Mouse (Mus musculus) ES-E14 (cell line): ENCODE results near the gene Gramd1b. TPM values are rescaled to one million over a fixed set of nuclear protein-coding genes. Genes with fewer than 3 reads are reported as not detected.

Source experiments
- DNase-seq: peaks from one replicate; pipeline ENCODE4 v3.0.0-alpha.2; 2013; ENCODE audit warnings: low read depth, low spot score
- H3K27ac ChIP-seq: 2 replicates; pipeline ENCODE4 v1.5.1; 2012; ENCODE audit warnings: low read depth, mild to moderate bottlenecking, low read length, moderate library complexity, mixed read lengths; ENCODE audit not compliant: poor library complexity, insufficient read depth, severe bottlenecking
- H3K36me3 ChIP-seq: 2 replicates; pipeline ENCODE4 v1.6.1; 2012; ENCODE audit warnings: mild to moderate bottlenecking, low read length, moderate library complexity, mixed read lengths; ENCODE audit not compliant: control insufficient read depth, poor library complexity, insufficient read depth, severe bottlenecking
- H3K4me1 ChIP-seq, 2 experiments: fragments of 150-350 bp in 1 of 2; sonication (generic) in 1 of 2; 2 replicates each; pipeline ENCODE4 v1.6.1; 2012; ENCODE audit warnings: low read length in 2 of 2, mild to moderate bottlenecking in 1 of 2, mixed read lengths in 1 of 2; ENCODE audit not compliant: control insufficient read depth in 2 of 2, insufficient read depth in 2 of 2, poor library complexity in 1 of 2
- H3K4me3 ChIP-seq, 2 experiments: fragments of 150-350 bp in 1 of 2; sonication (generic) in 1 of 2; 2 replicates each; pipeline ENCODE4 v1.5.1; 2012; ENCODE audit warnings: low read length in 2 of 2, low read depth in 1 of 2, mild to moderate bottlenecking in 1 of 2, mixed read lengths in 1 of 2; ENCODE audit not compliant: insufficient read depth in 1 of 2, poor library complexity in 1 of 2, severe bottlenecking in 1 of 2
- H3K9ac ChIP-seq: 2 replicates; pipeline ENCODE4 v1.6.1; 2012; ENCODE audit warnings: low read depth, mild to moderate bottlenecking, low read length, mixed read lengths; ENCODE audit not compliant: poor library complexity, insufficient read depth, severe bottlenecking
- H3K9me3 ChIP-seq: fragments of 150-350 bp; sonication (generic); 2 replicates; pipeline ENCODE4 v1.6.1; 2012; ENCODE audit warnings: low read depth, mild to moderate bottlenecking, low read length; ENCODE audit not compliant: control insufficient read depth, insufficient read depth
- CHD2 ChIP-seq: IDR thresholded peaks from 2 replicates; pipeline ENCODE4 v1.6.1; 2014; ENCODE audit warnings: mild to moderate bottlenecking, low read depth, low read length, inconsistent platforms
- HCFC1 ChIP-seq: IDR thresholded peaks from 2 replicates; pipeline ENCODE4 v1.6.1; 2012; ENCODE audit warnings: low read length, inconsistent platforms, borderline replicate concordance; ENCODE audit not compliant: insufficient read depth
- MAFK ChIP-seq: IDR thresholded peaks from 2 replicates; pipeline ENCODE4 v1.6.1; 2014; ENCODE audit warnings: mild to moderate bottlenecking, low read depth, low read length, inconsistent platforms; ENCODE audit not compliant: insufficient read depth
- ZC3H11A ChIP-seq: IDR thresholded peaks from 2 replicates; pipeline ENCODE4 v1.6.1; 2012; ENCODE audit warnings: low read depth, mild to moderate bottlenecking, inconsistent platforms, low read length, borderline replicate concordance
- ZNF384 ChIP-seq: IDR thresholded peaks from 2 replicates; pipeline ENCODE4 v1.6.1; 2012; ENCODE audit warnings: low read depth, low read length, inconsistent platforms
- in situ Hi-C, 2 experiments: fragments of 600-800 bp; cut with MboI; formaldehyde crosslinking; loops; one replicate each; pipeline ENCODE4 v1.15.1; 2025; ENCODE audit warnings: low sequenced_read_pairs in 2 of 2, inconsistent platforms in 1 of 2; ENCODE audit not compliant: unreplicated experiment in 2 of 2
- total RNA-seq: library from RNA; depleted of rRNA; stranded (reverse); fragments of 300-350 nt; gene quantifications from 2 replicates; pipeline ENCODE4 v1.2.3, GENCODE M21; 2012

The Gramd1b gene
- total RNA-seq, 1 experiment, result 24.1 TPM

DNA sequence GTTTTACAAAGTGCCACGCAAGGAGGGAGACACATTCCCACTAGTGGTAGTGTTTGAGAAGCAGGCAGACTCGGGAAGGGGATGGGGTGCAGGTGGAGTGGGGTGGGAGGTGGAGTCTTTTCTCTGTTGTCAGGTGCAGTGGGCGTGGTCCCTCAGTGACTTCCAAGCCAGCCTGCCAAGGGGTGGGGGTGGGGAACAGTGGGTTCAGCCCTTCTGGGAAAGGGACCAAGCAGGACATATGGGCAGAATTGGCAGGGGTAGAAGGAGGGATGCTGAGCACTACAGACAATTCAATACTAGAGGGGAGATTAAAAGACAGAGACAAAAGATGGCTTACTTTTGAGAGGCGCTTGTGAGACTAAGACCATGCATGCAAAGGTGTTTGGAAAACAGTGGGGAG, 198.9 kb downstream of the Gramd1b start:
- DNase-seq, result no peak
- Histone ChIP-seq H3K27ac (no peak overlapping the region), H3K4me1 (peaks cover 2 to 29% of the 10 kb centered on the region in 2 experiments; a peak in 3 of 4 replicates), H3K4me3 (peak overlapping the region in 1 of 2 experiments; percentile 81; a peak in 2 of 4 replicates), H3K9me3 (no peaks in the 10 kb centered on the region), H3K9ac (no peak overlapping the region), H3K36me3 (peaks cover 7% of the 10 kb centered on the region; the same call in 1 of the 2 replicates)
- in situ Hi-C loops, result no loop called here
- TF ChIP-seq MAFK (no peak), ZC3H11A (no peak), HCFC1 (no peak), CHD2 (no peak), ZNF384 (no peak)

DNA sequence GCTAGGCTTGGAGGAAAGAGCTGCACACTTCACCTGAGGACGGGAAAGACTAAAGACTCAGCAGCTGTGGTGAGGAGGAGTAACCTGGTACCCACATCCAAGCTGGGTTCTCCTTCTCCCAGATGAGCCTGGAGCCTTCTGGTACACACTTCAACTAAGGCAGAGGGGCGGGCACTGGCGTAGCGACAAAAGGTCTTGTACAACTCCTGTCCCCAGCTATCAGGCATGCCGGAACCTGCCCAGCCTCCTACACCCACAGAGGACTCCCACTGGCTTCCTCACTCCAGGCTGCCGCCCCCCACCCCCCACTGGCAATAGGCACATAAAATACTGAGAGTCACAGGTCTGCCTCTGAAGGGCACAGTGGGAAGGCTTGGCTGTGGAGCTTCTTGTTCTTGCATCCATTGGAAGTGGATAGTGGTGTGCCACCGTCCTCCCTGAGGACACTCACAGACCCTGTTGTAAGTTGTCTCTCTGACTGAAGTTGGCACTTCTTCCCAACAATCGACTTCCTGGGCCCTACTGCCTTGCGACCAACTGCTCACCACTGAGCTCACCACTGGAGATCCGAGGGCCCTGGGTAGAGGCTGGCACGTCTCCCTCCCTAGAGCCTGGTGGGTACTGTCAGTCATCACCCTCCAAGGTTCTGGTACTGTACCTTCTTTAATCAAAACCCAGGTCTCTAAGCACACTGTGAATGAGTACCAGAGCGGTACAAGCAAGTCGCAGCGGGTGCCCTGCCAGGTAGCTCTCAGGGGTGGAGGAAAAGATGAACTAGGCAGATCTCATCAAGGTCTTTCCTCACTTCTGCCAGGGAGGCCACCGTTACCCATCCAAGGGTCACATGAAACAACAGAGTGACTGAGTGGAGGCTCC, 199.5 kb downstream of the Gramd1b start:
- H3K4me1 ChIP-seq, result peaks cover 2 to 29% of the 10 kb centered on the region in 2 experiments; a peak in 3 of 4 replicates
- H3K36me3 ChIP-seq, result peaks cover 7% of the 10 kb centered on the region; the same call in 1 of the 2 replicates
- TF ChIP-seq ZNF384, result no peak
- no peak for TF ChIP-seq CHD2
- TF ChIP-seq ZC3H11A, result no peak
- no peak for TF ChIP-seq HCFC1
- no peak for TF ChIP-seq MAFK
- no peak overlapping the region for H3K9ac ChIP-seq
- H3K4me3 ChIP-seq, result no peak overlapping the region; a peak in 1 of 4 replicates
- no peaks in the 10 kb centered on the region for H3K9me3 ChIP-seq
- in situ Hi-C loops, result no loop called here
- DNase-seq, result no peak
- H3K27ac ChIP-seq, result no peak overlapping the region

DNA sequence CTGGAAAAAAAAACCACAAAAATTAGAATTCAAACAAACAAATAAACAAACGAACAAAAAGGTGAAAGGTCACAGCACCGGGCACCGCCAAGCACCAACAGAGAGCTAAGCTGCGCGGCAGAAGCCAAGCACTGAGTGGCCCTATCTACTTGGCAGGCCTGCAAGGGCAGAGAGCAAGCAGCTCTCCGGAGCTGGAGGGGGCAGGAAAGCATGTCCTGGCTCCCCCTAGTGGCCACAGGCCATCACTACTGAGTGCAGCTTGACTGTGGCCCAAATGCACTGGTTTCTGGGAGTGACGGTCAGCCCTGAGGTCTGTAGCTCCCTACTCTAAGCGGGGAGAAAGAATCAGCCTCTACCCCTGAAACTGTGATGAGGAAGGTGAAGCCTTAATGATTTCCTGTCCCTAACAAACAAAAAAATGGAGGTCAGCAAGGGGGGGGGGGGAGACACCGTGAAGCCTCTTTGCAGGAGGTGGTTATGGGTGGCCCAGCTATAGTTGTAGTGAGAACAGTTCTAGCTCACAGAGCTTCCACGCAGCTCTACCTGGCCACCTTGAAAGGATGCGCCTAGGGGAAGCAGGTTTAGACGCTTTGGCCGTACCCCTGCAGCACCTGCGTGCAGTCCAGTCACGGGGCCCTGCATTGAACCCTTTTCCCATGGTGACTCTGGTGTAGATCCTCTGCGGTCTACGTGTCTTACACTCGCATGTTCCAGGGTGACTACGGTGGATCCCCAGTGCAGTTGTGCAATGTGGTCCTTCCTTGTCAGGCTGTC, 200.4 kb downstream of the Gramd1b start:
- no peak overlapping the region for H3K4me3 ChIP-seq
- H3K36me3 ChIP-seq, result peaks cover 7% of the 10 kb centered on the region; the same call in 1 of the 2 replicates
- peaks cover 2 to 29% of the 10 kb centered on the region in 2 experiments; a peak in 3 of 4 replicates for H3K4me1 ChIP-seq
- peak; percentile 80 for DNase-seq
- TF ChIP-seq MAFK (no peak), ZC3H11A (peak; percentile 67; the same call in 1 of the 2 replicates), ZNF384 (no peak), HCFC1 (no peak), CHD2 (no peak)
- no peaks in the 10 kb centered on the region for H3K9me3 ChIP-seq
- H3K9ac ChIP-seq, result no peak overlapping the region
- in situ Hi-C loops, result no loop called here
- H3K27ac ChIP-seq, result no peak overlapping the region

DNA sequence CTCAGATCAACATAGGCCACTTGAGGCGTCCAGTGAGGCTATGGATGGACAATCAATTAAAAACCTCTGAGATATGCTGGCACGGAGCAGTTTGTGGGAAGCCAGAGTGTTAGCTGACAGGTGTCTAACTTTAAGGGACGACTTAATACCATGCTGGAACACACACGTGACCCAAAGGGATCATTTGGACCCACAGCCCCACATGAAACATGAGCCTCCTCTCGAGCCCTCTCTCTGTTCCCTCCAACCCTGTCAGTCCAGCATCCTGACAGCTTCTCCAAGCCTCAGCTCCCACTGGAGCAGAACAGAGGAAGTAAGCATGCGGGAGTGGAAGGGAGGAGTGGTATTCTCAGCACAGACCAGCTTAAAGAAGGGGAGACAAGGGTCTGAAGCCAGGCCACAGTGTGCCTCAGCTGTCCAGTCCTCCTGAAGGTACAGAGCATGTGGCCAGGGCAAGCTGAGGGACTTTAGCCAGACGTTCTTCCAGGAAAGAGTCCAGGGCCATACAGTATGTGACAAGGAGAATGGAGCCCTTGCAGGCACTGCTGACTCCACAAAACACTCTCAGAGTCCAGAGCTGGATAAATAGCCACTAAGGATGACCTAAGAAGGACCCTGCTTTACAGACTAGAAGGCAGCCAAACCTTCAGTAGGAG, 204.8 kb downstream of the Gramd1b start:
- Histone ChIP-seq H3K4me1 (peaks cover 5 to 10% of the 10 kb centered on the region in 2 experiments; a peak in 2 of 4 replicates), H3K4me3 (no peak overlapping the region), H3K27ac (no peak overlapping the region), H3K9me3 (no peaks in the 10 kb centered on the region), H3K9ac (no peak overlapping the region), H3K36me3 (peaks cover 9% of the 10 kb centered on the region; the same call in 1 of the 2 replicates)
- in situ Hi-C loops, result no loop called here
- DNase-seq, result no peak
- TF ChIP-seq CHD2 (no peak), ZNF384 (no peak), ZC3H11A (no peak), HCFC1 (no peak), MAFK (no peak)
